ENCODE assay signal across 11 mouse cellular contexts in genomic region chr19:12824549-12824948, GRCm38 (mm10). TPM values are rescaled to one million over a fixed set of nuclear protein-coding genes. Genes with fewer than 3 reads are reported as not detected.
DNase-seq lines count a peak whose midpoint lies in the region; ATAC-seq and TF ChIP-seq lines count a peak whose summit lies in the region.
"Had no signal": no experiment of that assay in that cellular context is flagged by ENCODE, and none has a peak within 500 bp of the region (broad histone marks: within the 10 kb centered on the region; RNA-seq: fewer than 3 reads in every experiment).

No protein-coding gene starts in this region.

- H3K4me2 ChIP-seq in lung, embryonic 14.5 days = no peak overlapping the region
- H3K4me2 ChIP-seq: heart, embryonic 11.5 days; hindbrain, embryonic 14.5 days had no signal

- no peak overlapping the region for H3K9ac ChIP-seq in lung, embryonic 14.5 days
- H3K9ac ChIP-seq: hindbrain, embryonic 14.5 days had no signal

- 70% methylated on average over 4 of the region's 4 CpGs for WGBS in lung, embryonic 14.5 days
- WGBS in lung, adult 2 months = 76% methylated on average over 4 of the region's 4 CpGs

- DNase-seq in lung, embryonic 14.5 days = no peak
- no peak for DNase-seq in lung, adult 2 months
- no peak for DNase-seq in G1E (ENCODE audit: low spot score)
- DNase-seq in thymus, postnatal 14 days = peak; percentile 58
- no peak for DNase-seq in spleen, postnatal 14 days (ENCODE audit: low spot score in 2 of 2)
- no peak for DNase-seq in cerebellum, adult 11-12 months

- H3K9me3 ChIP-seq in lung, embryonic 14.5 days (ENCODE audit: low read depth, low read length) = no peaks in the 10 kb centered on the region
- no peaks in the 10 kb centered on the region for H3K9me3 ChIP-seq in G1E (replicated peaks)

- TF ChIP-seq POLR2A in lung, adult 2 months (IDR thresholded peaks at IDR 0.05; ENCODE audit: borderline replicate concordance, extremely low read depth, low read depth, low read length) = no peak

- no peak overlapping the region for H3K27ac ChIP-seq in lung, embryonic 14.5 days (ENCODE audit: low read depth)
- H3K27ac ChIP-seq: hindbrain, embryonic 14.5 days had no signal

- H3K4me3 ChIP-seq in lung, embryonic 14.5 days (ENCODE audit: low read depth, low read length) = no peak overlapping the region
- no peak overlapping the region for H3K4me3 ChIP-seq in lung, adult 2 months (replicated peaks; ENCODE audit: extremely low read depth, low read depth, low read length)
- H3K4me3 ChIP-seq in G1E (ENCODE audit: low read depth, low read length) = no peak overlapping the region

- no peaks in the 10 kb centered on the region for H3K4me1 ChIP-seq in lung, embryonic 14.5 days (ENCODE audit: insufficient read depth)
- H3K4me1 ChIP-seq in lung, adult 2 months (ENCODE audit: control insufficient read depth, insufficient read depth, low read length) = no peaks in the 10 kb centered on the region
- peaks cover 6% of the 10 kb centered on the region for H3K4me1 ChIP-seq in G1E (ENCODE audit: insufficient read depth, low read depth, low read length)

- H3K27me3 ChIP-seq in lung, embryonic 14.5 days (ENCODE audit: insufficient read depth, low read length) = no peaks in the 10 kb centered on the region
- H3K27me3 ChIP-seq in G1E (ENCODE audit: insufficient read depth, low read length) = no peaks in the 10 kb centered on the region

- H3K36me3 ChIP-seq in lung, embryonic 14.5 days (ENCODE audit: insufficient read depth) = no peaks in the 10 kb centered on the region
- H3K36me3 ChIP-seq in G1E (replicated peaks) = no peaks in the 10 kb centered on the region

- no peak for ATAC-seq in lung, embryonic 14.5 days (ENCODE audit: insufficient read depth)
- peak; percentile 8; the same call in 1 of the 2 replicates for ATAC-seq in G1E (ENCODE audit: extremely low read depth, insufficient number of reproducible peaks, low FRiP score, poor library complexity, severe bottlenecking)
- ATAC-seq in erythroblast, adult 5-6 weeks (replicated peaks; ENCODE audit: low FRiP score, poor library complexity, severe bottlenecking) = 0 out of 2 replicates have a peak, but pooled peaks have one; percentile 49

- 0 out of 2 replicates have a peak, but pooled peaks have one; percentile 17 for TF ChIP-seq CTCF in lung, embryonic 14.5 days (IDR thresholded peaks at IDR 0.05; ENCODE audit: low read depth)
- no peak for TF ChIP-seq CTCF in lung, adult 2 months (IDR thresholded peaks at IDR 0.05; ENCODE audit: insufficient read depth, low read length)
- no peak for TF ChIP-seq CTCF in G1E (IDR thresholded peaks at IDR 0.05; ENCODE audit: low read depth, low read length)

RNA-seq across cellular contexts. Expression of gene Gm5244, which starts 21.9 kb away (rescaled TPM):
- not detected in 2 replicates for polyA plus RNA-seq in lung, embryonic 14.5 days (2014; fragmentation: Nextera tagmentation; extraction: Ambion mirVana)
- not detected in 2 replicates for polyA plus RNA-seq in lung, adult 2 months (2012; rRNA removed)
- total RNA-seq in G1E (2014; fragmentation: Nextera tagmentation) = not detected in 2 replicates
- total RNA-seq in G1E (2017) = not detected in 2 replicates
- not detected in 2 replicates for polyA plus RNA-seq in G1E (2012)
- not detected in 2 replicates for total RNA-seq in erythroblast, adult 5-6 weeks (2015; ENCODE audit: low replicate concordance)
- not detected in 2 replicates for total RNA-seq in erythroblast, adult 5-6 weeks (2017; ENCODE audit: low replicate concordance)
- total RNA-seq: left cerebral cortex, postnatal 25 days had no signal
- polyA plus RNA-seq: heart, embryonic 11.5 days; hindbrain, embryonic 14.5 days; lung, embryonic 16.5 days had no signal

RNA-seq across cellular contexts. Expression of gene Lpxn, which starts 28.6 kb away (rescaled TPM):
- 1.2 and 1.4 TPM in 2 replicates for polyA plus RNA-seq in lung, embryonic 14.5 days (2014; fragmentation: Nextera tagmentation; extraction: Ambion mirVana)
- polyA plus RNA-seq in lung, adult 2 months (2012; rRNA removed) = 3.8 and 6.1 TPM in 2 replicates
- 0.68 and 2.1 TPM in 2 replicates for total RNA-seq in G1E (2014; fragmentation: Nextera tagmentation)
- total RNA-seq in G1E (2017) = 2.5 and 3.5 TPM in 2 replicates
- polyA plus RNA-seq in G1E (2012) = 0.03 TPM in 1 of 2 replicates, not detected in the other
- 3.8 and 5.6 TPM in 2 replicates for total RNA-seq in erythroblast, adult 5-6 weeks (2015; ENCODE audit: low replicate concordance)
- 3.3 and 4.3 TPM in 2 replicates for total RNA-seq in erythroblast, adult 5-6 weeks (2017; ENCODE audit: low replicate concordance)

RNA-seq across cellular contexts. Expression of gene Zfp91, which starts 28.6 kb away (rescaled TPM):
- polyA plus RNA-seq in lung, embryonic 14.5 days (2014; fragmentation: Nextera tagmentation; extraction: Ambion mirVana) = 10.8 and 11.5 TPM in 2 replicates
- polyA plus RNA-seq in lung, adult 2 months (2012; rRNA removed) = 10.9 and 14.7 TPM in 2 replicates
- 90.3 and 97.4 TPM in 2 replicates for total RNA-seq in G1E (2014; fragmentation: Nextera tagmentation)
- total RNA-seq in G1E (2017) = 112 and 117 TPM in 2 replicates
- 26.5 and 36.0 TPM in 2 replicates for polyA plus RNA-seq in G1E (2012)
- total RNA-seq in erythroblast, adult 5-6 weeks (2015; ENCODE audit: low replicate concordance) = 21.7 and 24.5 TPM in 2 replicates
- total RNA-seq in erythroblast, adult 5-6 weeks (2017; ENCODE audit: low replicate concordance) = 34.2 and 51.3 TPM in 2 replicates

RNA-seq across cellular contexts. Expression of gene Olfr1444, which starts 32.5 kb away (rescaled TPM):
- not detected in 2 replicates for polyA plus RNA-seq in lung, embryonic 14.5 days (2014; fragmentation: Nextera tagmentation; extraction: Ambion mirVana)
- polyA plus RNA-seq in lung, adult 2 months (2012; rRNA removed) = not detected in 2 replicates
- total RNA-seq in G1E (2014; fragmentation: Nextera tagmentation) (not detected in 2 replicates), G1E (2017) (0.16 TPM in 1 of 2 replicates, not detected in the other)
- polyA plus RNA-seq in G1E (2012) = not detected in 2 replicates
- total RNA-seq in erythroblast, adult 5-6 weeks (2015; ENCODE audit: low replicate concordance) = not detected in 2 replicates
- total RNA-seq in erythroblast, adult 5-6 weeks (2017; ENCODE audit: low replicate concordance) = not detected in 2 replicates
- total RNA-seq: left cerebral cortex, postnatal 25 days had no signal
- polyA plus RNA-seq: heart, embryonic 11.5 days; hindbrain, embryonic 14.5 days; lung, embryonic 16.5 days had no signal

RNA-seq across cellular contexts. Expression of gene Olfr1445, which starts 59.1 kb away (rescaled TPM):
- not detected in 2 replicates for polyA plus RNA-seq in lung, embryonic 14.5 days (2014; fragmentation: Nextera tagmentation; extraction: Ambion mirVana)
- not detected in 2 replicates for polyA plus RNA-seq in lung, adult 2 months (2012; rRNA removed)
- not detected in 2 replicates for total RNA-seq in G1E (2014; fragmentation: Nextera tagmentation)
- not detected in 2 replicates for total RNA-seq in G1E (2017)
- not detected in 2 replicates for polyA plus RNA-seq in G1E (2012)
- not detected in 2 replicates for total RNA-seq in erythroblast, adult 5-6 weeks (2015; ENCODE audit: low replicate concordance)
- total RNA-seq in erythroblast, adult 5-6 weeks (2017; ENCODE audit: low replicate concordance) = not detected in 2 replicates
- total RNA-seq: left cerebral cortex, postnatal 25 days had no signal
- polyA plus RNA-seq: heart, embryonic 11.5 days; hindbrain, embryonic 14.5 days; lung, embryonic 16.5 days had no signal
